Mouse (Mus musculus) urinary bladder, postnatal 10 days (tissue): Measurements from ENCODE around the gene Tdp2.

Experiments
- DNase-seq: peaks from one replicate; pipeline ENCODE4 v3.0.0; 2022; ENCODE audit warnings: low spot score

The Tdp2 gene

GRCm38 (mm10) chr13:24880208-24880607, 48.7 kb downstream of the Tdp2 start:
- DNase-seq = no peak

- no peak for DNase-seq
Measured at GRCm38 (mm10) chr13:24880704-24881103, 49.2 kb downstream of the Tdp2 start.

- no peak for DNase-seq
Measured at GRCm38 (mm10) chr13:24882411-24882810, 50.9 kb downstream of the Tdp2 start.

GRCm38 (mm10) chr13:24889554-24889953, 58.1 kb downstream of the Tdp2 start:
- DNase-seq = no peak
